Mouse (Mus musculus) hindbrain, embryonic 13.5 days (tissue): ENCODE results near the gene Anpep. TPM values are rescaled to one million over a fixed set of nuclear protein-coding genes. Genes with fewer than 3 reads are reported as not detected.

ENCODE experiments used
- ATAC-seq: fragments of 200-750 bp; cut with Nextera tagmentation; 2 replicates; pipeline ENCODE4 v1.8.0; 2017; ENCODE audit warnings: moderate TSS enrichment; ENCODE audit not compliant: low FRiP score
- H3K27ac ChIP-seq: fragments of 300-500 bp; sonication (generic); 2 replicates; pipeline ENCODE4 v1.5.1; 2015; ENCODE audit warnings: inconsistent platforms, mild to moderate bottlenecking, moderate library complexity
- H3K27me3 ChIP-seq: fragments of 300-500 bp; sonication (generic); 2 replicates; pipeline ENCODE4 v1.6.1; 2015; ENCODE audit warnings: mild to moderate bottlenecking, inconsistent platforms
- H3K36me3 ChIP-seq: fragments of 300-500 bp; sonication (generic); 2 replicates; pipeline ENCODE4 v1.6.1; 2015; ENCODE audit warnings: mild to moderate bottlenecking, inconsistent platforms
- H3K4me1 ChIP-seq: fragments of 300-500 bp; sonication (generic); replicated peaks from 2 replicates; pipeline ENCODE4 v1.6.1; 2015; ENCODE audit warnings: inconsistent platforms
- H3K4me2 ChIP-seq: fragments of 300-500 bp; sonication (generic); 2 replicates; pipeline ENCODE4 v1.6.1; 2015; ENCODE audit warnings: inconsistent platforms, mild to moderate bottlenecking, moderate library complexity
- H3K4me3 ChIP-seq: fragments of 300-500 bp; sonication (generic); 2 replicates; pipeline ENCODE4 v1.5.1; 2015; ENCODE audit warnings: mild to moderate bottlenecking, inconsistent platforms
- H3K9ac ChIP-seq: fragments of 300-500 bp; sonication (generic); 2 replicates; pipeline ENCODE4 v1.6.1; 2015; ENCODE audit warnings: mild to moderate bottlenecking, inconsistent platforms
- H3K9me3 ChIP-seq: fragments of 300-500 bp; sonication (generic); 2 replicates; pipeline ENCODE4 v1.6.1; 2016; ENCODE audit warnings: inconsistent platforms
- WGBS: fragments of 180-500 bp; shearing (Covaris S2); methylation state at CpG from one replicate; pipeline ENCODE4 v1.1.7; 2015; 5-methylcytosine and 5-hydroxymethylcytosine counted together
- polyA plus RNA-seq: library from polyadenylated mRNA; unstranded; fragments of >200 nt; fragmentation: Nextera tagmentation; extraction: Ambion mirVana; gene quantifications from 2 replicates; pipeline ENCODE4 v1.2.1, GENCODE M21; 2015

Anpep gene
- polyA plus RNA-seq, 1 experiment from 2014 or later, result 4.4 TPM

DNA sequence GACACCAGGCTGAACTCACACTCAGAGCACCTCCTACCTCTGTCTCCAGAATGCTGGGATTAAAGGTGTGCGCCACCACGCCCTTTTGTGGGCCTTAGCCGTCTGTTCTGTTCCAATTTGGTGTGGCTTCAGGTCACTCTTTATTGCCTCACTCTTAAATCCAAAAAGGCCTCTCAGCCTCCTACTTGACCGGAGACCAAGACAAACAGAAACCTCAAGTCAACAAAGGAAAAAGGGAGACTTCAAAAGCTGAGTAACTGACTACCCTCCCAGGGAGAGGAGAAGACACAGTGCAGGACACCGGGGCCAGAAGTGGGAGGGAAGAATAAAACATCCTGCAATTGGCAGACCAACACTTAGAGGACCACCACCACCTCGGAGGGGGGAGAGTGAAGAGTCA is 29.7 kb downstream of the Anpep start:
- no peak overlapping the region for H3K4me2 ChIP-seq
- H3K4me3 ChIP-seq, result no peak overlapping the region
- H3K27me3 ChIP-seq, result no peaks in the 10 kb centered on the region
- H3K27ac ChIP-seq, result no peak overlapping the region
- no peak for ATAC-seq
- no peak overlapping the region for H3K9ac ChIP-seq
- H3K4me1 ChIP-seq, result no peaks in the 10 kb centered on the region
- H3K9me3 ChIP-seq, result no peaks in the 10 kb centered on the region
- no peaks in the 10 kb centered on the region for H3K36me3 ChIP-seq
- WGBS, result 78% methylated on average over 6 of the region's 6 CpGs

DNA sequence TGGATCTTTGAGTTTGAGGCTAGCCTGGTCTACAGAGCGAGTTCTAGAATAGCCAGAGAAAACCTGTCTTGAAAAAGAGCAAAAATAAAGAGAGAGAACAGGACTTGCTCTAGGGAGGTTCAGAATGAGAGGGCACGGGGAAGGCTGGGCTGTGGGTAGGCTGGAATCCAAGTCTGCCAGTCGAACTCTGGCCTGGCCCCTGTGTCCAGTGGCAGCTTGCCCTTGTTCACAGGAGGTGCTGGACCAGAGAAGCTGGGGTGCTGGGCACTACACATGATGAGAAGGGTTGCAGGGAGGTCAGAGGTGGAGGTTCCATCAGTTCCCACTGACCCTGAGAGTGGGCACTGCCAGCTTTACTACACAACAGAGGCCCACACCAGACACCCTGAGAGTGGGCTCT is 32.5 kb downstream of the Anpep start:
- Histone ChIP-seq H3K9me3 (peaks cover 7% of the 10 kb centered on the region; the same call in 1 of the 2 replicates), H3K4me1 (no peaks in the 10 kb centered on the region), H3K27ac (no peak overlapping the region), H3K4me2 (no peak overlapping the region), H3K27me3 (no peaks in the 10 kb centered on the region), H3K9ac (no peak overlapping the region), H3K4me3 (no peak overlapping the region), H3K36me3 (no peaks in the 10 kb centered on the region)
- ATAC-seq, result no peak
- WGBS, result 73% methylated on average over 3 of the region's 3 CpGs

DNA sequence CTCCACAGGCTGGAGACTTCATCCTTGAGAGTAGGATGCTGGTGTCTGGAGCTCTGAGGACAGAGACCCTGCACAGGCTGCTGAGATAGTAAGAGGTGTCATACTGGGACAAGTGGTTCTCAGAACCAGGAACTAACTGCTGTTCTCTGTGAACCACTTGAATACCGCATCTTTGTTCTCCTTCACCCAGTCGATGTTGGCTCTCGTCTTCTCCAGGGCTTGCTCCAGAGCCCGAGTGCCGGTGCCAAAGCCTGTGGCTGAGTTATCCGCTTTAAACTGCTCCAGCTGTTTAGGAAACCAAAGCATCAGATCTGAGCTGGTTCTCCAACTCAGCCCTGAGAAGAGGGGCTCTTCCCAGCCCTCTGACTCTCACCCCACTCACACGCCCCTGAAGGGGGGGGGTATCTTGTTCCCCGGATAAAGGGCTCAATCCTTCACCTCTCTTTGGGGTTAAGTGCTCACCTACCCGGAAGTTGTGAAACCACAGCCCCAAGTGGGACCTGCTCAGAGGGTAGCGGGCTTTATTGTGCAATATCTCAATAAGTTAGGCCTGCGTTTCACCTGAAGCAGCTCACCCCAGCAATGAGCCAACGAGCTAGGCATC is 38.7 kb downstream of the Anpep start:
- Histone ChIP-seq H3K9ac (no peak overlapping the region), H3K27ac (no peak overlapping the region), H3K36me3 (no peaks in the 10 kb centered on the region), H3K4me2 (no peak overlapping the region), H3K4me3 (no peak overlapping the region), H3K9me3 (peaks cover 7% of the 10 kb centered on the region; the same call in 1 of the 2 replicates), H3K4me1 (0 out of 2 replicates have a peak, but pooled peaks cover 4% of the 10 kb centered on the region), H3K27me3 (peaks cover 16% of the 10 kb centered on the region)
- WGBS, result 90% methylated on average over 12 of the region's 12 CpGs
- no peak for ATAC-seq

DNA sequence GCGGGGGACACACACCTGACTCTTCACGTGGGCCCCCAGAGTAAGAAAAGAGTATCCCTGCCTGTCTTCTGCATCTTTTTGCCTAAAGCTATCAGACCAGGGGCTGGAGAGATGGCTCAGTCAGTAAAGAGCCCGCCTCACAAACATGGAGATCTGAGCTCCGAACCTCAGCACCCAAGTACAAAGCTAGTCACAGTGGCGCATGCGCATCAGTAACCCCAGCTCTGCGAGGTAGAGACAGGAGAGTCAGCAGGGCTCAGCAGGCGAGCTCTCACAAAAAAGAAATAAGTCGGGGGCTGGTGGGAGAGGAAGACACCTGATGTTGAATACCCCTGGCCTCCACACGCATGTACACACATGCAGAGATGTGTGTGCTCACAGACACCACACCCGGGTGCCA is 40.9 kb downstream of the Anpep start:
- Histone ChIP-seq H3K4me3 (no peak overlapping the region), H3K4me1 (0 out of 2 replicates have a peak, but pooled peaks cover 4% of the 10 kb centered on the region), H3K36me3 (no peaks in the 10 kb centered on the region), H3K9me3 (peaks cover 7% of the 10 kb centered on the region; the same call in 1 of the 2 replicates), H3K4me2 (no peak overlapping the region), H3K27ac (no peak overlapping the region), H3K27me3 (peaks cover 23% of the 10 kb centered on the region), H3K9ac (no peak overlapping the region)
- no peak for ATAC-seq
- 51% methylated on average over 11 of the region's 11 CpGs for WGBS

DNA sequence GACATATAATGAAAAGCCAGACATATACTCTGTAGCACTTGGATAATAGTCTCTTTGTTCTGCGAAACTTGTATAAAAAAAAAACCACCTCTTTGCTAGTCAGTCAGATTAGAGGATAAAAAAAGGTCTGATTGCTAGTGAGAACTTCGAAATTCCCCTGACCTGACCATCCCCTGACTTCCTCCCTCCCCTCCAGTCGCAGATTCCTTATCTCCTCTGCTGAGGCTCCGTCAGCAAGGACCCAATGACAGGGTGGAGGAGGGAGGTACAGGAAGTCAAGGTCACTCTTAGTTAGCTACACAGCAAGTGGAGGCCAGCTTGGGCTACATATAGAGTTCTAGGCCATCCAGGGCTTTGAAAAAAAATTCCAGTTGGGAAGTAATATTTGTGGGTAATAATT is 41.3 kb downstream of the Anpep start:
- peaks cover 4% of the 10 kb centered on the region; the same call in 1 of the 2 replicates for H3K9me3 ChIP-seq
- H3K27ac ChIP-seq, result no peak overlapping the region
- 51% methylated on average over 4 of the region's 4 CpGs for WGBS
- H3K4me2 ChIP-seq, result no peak overlapping the region
- ATAC-seq, result no peak
- H3K27me3 ChIP-seq, result peaks cover 23% of the 10 kb centered on the region
- H3K9ac ChIP-seq, result no peak overlapping the region
- no peak overlapping the region for H3K4me3 ChIP-seq
- H3K36me3 ChIP-seq, result no peaks in the 10 kb centered on the region
- H3K4me1 ChIP-seq, result 0 out of 2 replicates have a peak, but pooled peaks cover 4% of the 10 kb centered on the region

DNA sequence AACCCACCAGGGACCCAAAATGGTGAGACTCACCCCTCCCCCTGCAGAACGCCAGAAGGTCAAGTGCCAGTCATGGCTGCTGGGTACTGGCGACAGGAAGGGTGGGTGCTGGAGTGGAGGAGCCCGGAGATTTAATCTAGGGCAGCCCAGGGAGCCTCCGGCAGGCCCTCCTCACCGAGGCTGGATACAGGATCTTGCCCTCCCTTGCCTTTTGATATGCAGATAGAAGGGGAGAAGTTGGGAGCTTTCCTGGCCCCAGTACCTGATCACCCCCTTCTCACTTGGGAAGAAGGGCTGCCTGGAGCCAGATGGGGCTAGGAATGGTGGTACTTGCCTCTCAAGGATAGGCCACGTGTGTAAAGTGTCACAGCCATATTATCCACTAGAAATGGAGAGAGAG is 42.5 kb downstream of the Anpep start:
- Histone ChIP-seq H3K27me3 (peaks cover 23% of the 10 kb centered on the region), H3K4me1 (0 out of 2 replicates have a peak, but pooled peaks cover 4% of the 10 kb centered on the region), H3K4me2 (no peak overlapping the region), H3K27ac (no peak overlapping the region), H3K9me3 (no peaks in the 10 kb centered on the region), H3K4me3 (no peak overlapping the region), H3K36me3 (no peaks in the 10 kb centered on the region), H3K9ac (no peak overlapping the region)
- 12% methylated on average over 6 of the region's 6 CpGs for WGBS
- no peak for ATAC-seq

DNA sequence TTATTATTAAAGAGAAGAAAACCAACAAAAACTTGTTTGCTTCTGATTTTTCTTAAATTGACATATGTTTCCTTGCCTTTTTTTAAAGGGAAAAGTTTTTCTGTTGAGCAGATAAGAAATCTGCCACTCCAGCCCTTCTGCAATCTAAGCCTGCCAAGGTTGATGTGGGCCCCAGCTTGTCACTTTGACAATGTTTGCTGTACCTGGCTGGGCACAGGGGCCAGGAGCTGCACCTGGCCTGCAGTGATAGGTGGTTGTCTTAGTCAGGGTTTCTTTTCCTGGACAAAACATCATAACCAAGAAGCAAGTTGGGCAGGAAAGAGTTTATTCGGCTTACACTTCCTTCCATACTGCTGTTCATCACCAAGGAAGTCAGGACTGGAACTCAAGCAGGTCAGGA is 47.5 kb downstream of the Anpep start:
- WGBS, result 85% methylated on average over 1 of the region's 1 CpGs
- H3K27me3 ChIP-seq, result peaks cover 46% of the 10 kb centered on the region
- no peak for ATAC-seq

DNA sequence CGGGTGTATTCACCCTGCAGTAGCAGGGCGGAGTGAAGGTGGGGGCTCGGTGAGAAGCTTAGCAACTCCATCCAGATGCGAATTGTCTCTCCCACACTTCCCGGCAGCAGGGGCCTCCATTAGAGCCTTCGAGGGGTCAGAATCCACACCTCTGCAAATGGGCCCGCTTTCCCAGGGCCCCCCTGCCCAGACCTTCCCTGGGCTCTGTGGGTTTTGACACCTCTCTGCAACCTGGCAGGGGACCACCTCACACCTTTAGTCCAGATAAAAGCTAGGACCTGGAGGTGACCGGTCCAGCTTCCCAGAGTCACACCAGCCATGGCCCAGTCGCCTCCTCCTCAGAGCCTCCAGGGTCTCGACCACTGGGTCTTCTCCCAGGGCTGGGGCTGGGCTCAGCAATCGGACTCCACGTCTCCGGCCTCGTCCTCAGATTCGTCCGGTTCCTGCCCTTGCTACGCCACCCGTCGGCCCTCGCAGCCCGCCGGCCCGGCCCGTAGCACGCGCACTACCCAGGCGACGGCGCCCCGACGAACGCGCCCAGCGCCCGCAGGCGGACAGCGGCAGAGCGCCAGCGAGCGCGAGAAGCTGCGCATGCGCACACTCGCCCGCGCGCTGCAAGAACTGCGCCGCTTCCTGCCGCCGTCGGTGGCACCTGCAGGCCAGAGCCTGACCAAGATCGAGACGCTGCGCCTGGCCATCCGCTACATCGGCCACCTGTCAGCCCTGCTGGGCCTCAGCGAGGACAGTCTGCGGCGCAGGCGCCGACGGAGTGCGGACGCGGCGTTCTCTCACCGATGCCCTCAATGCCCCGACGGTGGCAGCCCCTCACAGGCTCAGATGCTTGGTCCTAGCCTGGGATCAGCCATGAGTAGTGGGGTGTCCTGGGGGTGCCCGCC is 50.0 kb downstream of the Anpep start, which contains the start of gene Mesp2:
TSS of gene Mesp2 (plus strand) at position 117 of the 896 bp plus-strand sequence.
- Histone ChIP-seq H3K27me3 (peaks cover 36% of the 10 kb centered on the region), H3K4me3 (peak within 1 kb of the TSS; percentile 40), H3K4me1 (no peaks in the 10 kb centered on the region; the same call in none of the 2 replicates), H3K36me3 (no peaks in the 10 kb centered on the region), H3K4me2 (peak within 1 kb of the TSS; percentile 63), H3K9me3 (no peaks in the 10 kb centered on the region), H3K27ac (no peak within 1 kb of the TSS), H3K9ac (peak within 1 kb of the TSS; percentile 77)
- 22% methylated on average over 60 of the region's 71 CpGs for WGBS
- peak; percentile 80 for ATAC-seq

More for the DNA sequence above, 47.5 kb downstream of the Anpep start:
- H3K4me2 ChIP-seq, result no peak overlapping the region
- H3K9me3 ChIP-seq, result no peaks in the 10 kb centered on the region
- no peak overlapping the region for H3K27ac ChIP-seq
- peaks cover 2% of the 10 kb centered on the region for H3K4me1 ChIP-seq
- no peak overlapping the region for H3K9ac ChIP-seq
- H3K36me3 ChIP-seq, result no peaks in the 10 kb centered on the region
- H3K4me3 ChIP-seq, result no peak overlapping the region

DNA sequence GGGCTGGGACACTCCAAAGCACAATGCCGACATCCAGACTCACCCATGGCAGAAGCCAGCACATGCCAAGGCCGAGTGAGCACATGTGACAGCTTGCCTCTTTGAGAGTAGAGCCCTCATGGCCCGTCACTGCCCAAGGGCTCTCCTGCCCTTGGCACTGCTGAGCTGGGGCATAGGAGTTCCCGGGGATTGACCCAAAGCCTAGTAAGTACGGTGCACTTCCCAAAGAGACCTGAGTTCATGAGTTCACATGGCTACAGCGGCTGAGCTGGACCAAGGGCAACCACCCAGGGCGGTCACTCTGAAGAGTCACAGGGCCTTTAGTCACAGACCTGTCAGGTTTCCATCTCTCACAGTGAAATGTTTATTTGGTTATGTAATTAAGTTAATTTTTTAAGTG is 52.3 kb downstream of the Anpep start:
- 86% methylated on average over 7 of the region's 7 CpGs for whole genome bisulfite sequencing
- no peaks in the 10 kb centered on the region for H3K9me3 ChIP-seq
- no peak for ATAC-seq
- H3K27me3 ChIP-seq, result peaks cover 36% of the 10 kb centered on the region
- H3K9ac ChIP-seq, result no peak overlapping the region
- no peaks in the 10 kb centered on the region; the same call in none of the 2 replicates for H3K4me1 ChIP-seq
- H3K36me3 ChIP-seq, result no peaks in the 10 kb centered on the region
- no peak overlapping the region for H3K27ac ChIP-seq
- H3K4me3 ChIP-seq, result no peak overlapping the region
- no peak overlapping the region for H3K4me2 ChIP-seq

DNA sequence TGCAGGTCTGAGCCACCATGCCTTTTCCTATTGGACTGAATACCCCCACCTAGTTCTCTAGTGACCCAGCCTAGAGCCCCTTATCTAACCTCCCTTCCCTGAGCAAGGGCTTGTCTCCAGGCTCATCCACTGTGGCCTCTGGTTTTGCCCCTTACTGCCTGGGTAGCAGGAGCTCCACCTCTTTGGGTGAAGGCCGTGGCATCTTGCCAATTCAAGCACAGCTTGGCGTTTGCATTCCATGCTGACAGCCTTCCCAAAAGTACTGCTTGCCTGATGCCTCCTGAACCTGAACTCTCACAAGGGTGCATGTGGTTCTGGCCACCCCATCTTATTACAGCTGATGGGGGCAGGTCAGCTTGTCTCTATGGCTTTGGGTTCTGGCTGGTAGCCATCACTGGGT is 57.0 kb downstream of the Anpep start:
- Histone ChIP-seq H3K9ac (no peak overlapping the region), H3K27me3 (peaks cover 6% of the 10 kb centered on the region; the same call in 1 of the 2 replicates), H3K27ac (no peak overlapping the region), H3K4me1 (no peaks in the 10 kb centered on the region), H3K4me3 (no peak overlapping the region), H3K9me3 (no peaks in the 10 kb centered on the region), H3K4me2 (no peak overlapping the region), H3K36me3 (no peaks in the 10 kb centered on the region)
- ATAC-seq, result no peak
- WGBS, result 68% methylated on average over 2 of the region's 2 CpGs

DNA sequence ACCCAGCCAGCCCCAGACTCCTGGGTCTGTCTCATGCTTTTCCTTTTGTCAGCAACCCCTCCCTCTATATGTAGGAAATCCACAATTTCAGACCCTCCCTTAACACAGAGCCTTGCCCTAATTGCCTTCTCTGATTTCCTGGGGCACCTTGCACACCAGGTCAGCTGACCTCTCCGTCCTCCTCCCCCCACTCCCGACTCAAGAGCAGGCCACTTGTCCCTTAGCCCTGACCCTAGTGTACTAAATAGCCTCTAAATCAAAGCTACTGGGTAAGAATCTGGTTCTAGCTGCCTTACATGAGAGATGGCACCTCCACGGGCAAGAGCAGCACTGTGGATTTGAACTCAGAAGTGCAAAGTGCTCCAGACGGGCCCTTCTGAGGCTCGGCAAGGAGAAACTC is 58.8 kb downstream of the Anpep start:
- Histone ChIP-seq H3K4me3 (no peak overlapping the region), H3K27me3 (peaks cover 10% of the 10 kb centered on the region; the same call in 1 of the 2 replicates), H3K36me3 (no peaks in the 10 kb centered on the region), H3K4me2 (no peak overlapping the region), H3K9me3 (no peaks in the 10 kb centered on the region), H3K4me1 (no peaks in the 10 kb centered on the region), H3K9ac (no peak overlapping the region), H3K27ac (no peak overlapping the region)
- WGBS, result 82% methylated on average over 5 of the region's 5 CpGs
- ATAC-seq, result no peak

DNA sequence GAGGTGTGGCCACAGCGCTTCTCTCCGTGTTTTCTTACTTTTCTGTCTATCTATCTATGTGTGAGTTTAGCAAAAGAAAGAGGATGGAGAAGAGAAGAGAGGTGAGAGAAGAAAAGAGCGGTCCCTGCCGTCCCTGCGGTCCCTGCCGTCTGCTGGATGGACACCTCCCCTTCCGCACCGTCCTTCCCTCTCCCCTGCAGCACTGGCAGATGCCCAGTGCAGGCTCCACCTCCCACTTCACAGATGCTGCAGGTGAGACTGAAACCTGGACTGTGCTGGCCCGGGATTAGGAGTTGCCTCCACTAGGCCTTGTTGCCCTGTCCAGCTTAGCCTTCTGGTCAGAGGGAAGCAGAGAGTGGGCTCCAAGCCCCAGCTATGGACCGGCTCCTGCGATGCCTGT is 59.5 kb downstream of the Anpep start:
- Histone ChIP-seq H3K27ac (no peak overlapping the region), H3K9ac (no peak overlapping the region), H3K9me3 (no peaks in the 10 kb centered on the region), H3K4me1 (no peaks in the 10 kb centered on the region), H3K27me3 (peaks cover 10% of the 10 kb centered on the region; the same call in 1 of the 2 replicates), H3K36me3 (no peaks in the 10 kb centered on the region), H3K4me2 (no peak overlapping the region), H3K4me3 (no peak overlapping the region)
- ATAC-seq, result no peak
- WGBS, result 81% methylated on average over 11 of the region's 11 CpGs
